Mouse (Mus musculus): ENCODE data around the gene Lipc.

Gene Lipc

Small RNA genes lying within 50 kb of the gene (microRNA-seq; reads per million reads assigned to microRNA genes)
- gene Gm25149 = 0 reads per million in 2 experiments
